Mouse (Mus musculus) thymus, adult 2 months (tissue): ENCODE measurements around the gene Tmem132d. TPM values are rescaled to one million over a fixed set of nuclear protein-coding genes. Genes with fewer than 3 reads are reported as not detected.

ENCODE experiments used
- DNase-seq: peaks from one replicate; pipeline ENCODE4 v3.0.0; 2021
- H3K27ac ChIP-seq: fragments of 200-500 bp; 2 replicates; pipeline ENCODE4 v1.5.1; 2012; ENCODE audit warnings: low read length, control low read depth; ENCODE audit not compliant: control insufficient read depth, insufficient read depth
- H3K27me3 ChIP-seq: fragments of 200-500 bp; 2 replicates; pipeline ENCODE4 v1.6.1; 2012; ENCODE audit warnings: mild to moderate bottlenecking, low read length, moderate library complexity, mixed read lengths; ENCODE audit not compliant: control insufficient read depth, insufficient read depth
- H3K36me3 ChIP-seq: fragments of 200-500 bp; 2 replicates; pipeline ENCODE4 v1.6.1; 2012; ENCODE audit warnings: mild to moderate bottlenecking, low read length, moderate library complexity; ENCODE audit not compliant: control insufficient read depth, insufficient read depth
- H3K4me1 ChIP-seq: fragments of 200-500 bp; replicated peaks from 2 replicates; pipeline ENCODE4 v1.6.1; 2012; ENCODE audit warnings: low read length; ENCODE audit not compliant: control insufficient read depth, insufficient read depth
- H3K4me3 ChIP-seq: fragments of 200-500 bp; 2 replicates; pipeline ENCODE4 v1.5.1; 2012; ENCODE audit warnings: mild to moderate bottlenecking, low read length, control low read depth, moderate library complexity; ENCODE audit not compliant: control insufficient read depth, insufficient read depth
- CTCF ChIP-seq: fragments of 200-500 bp; IDR thresholded peaks from 2 replicates; pipeline ENCODE4 v1.5.1; 2012; ENCODE audit warnings: mild to moderate bottlenecking, control low read depth, low read length, moderate library complexity, borderline replicate concordance; ENCODE audit not compliant: control insufficient read depth, poor library complexity, insufficient read depth; ENCODE audit errors: extremely low read depth
- POLR2A ChIP-seq: fragments of 200-500 bp; IDR thresholded peaks from 2 replicates; pipeline ENCODE4 v1.6.1; 2012; ENCODE audit warnings: mild to moderate bottlenecking, low read length, control low read depth, moderate library complexity; ENCODE audit not compliant: control insufficient read depth, poor library complexity, insufficient read depth; ENCODE audit errors: extremely low read depth
- WGBS: fragments of 180-500 bp; shearing (Covaris S2); methylation state at CpG from one replicate; pipeline ENCODE4 v1.1.7; 2018; 5-methylcytosine and 5-hydroxymethylcytosine counted together
- polyA plus RNA-seq: library from polyadenylated mRNA; depleted of rRNA; stranded (reverse); fragments of >200 nt; gene quantifications from 2 replicates; pipeline ENCODE4 v1.2.3, GENCODE M21; 2012

Tmem132d gene
- polyA plus RNA-seq, 1 experiment, result 0.07 TPM

DNA sequence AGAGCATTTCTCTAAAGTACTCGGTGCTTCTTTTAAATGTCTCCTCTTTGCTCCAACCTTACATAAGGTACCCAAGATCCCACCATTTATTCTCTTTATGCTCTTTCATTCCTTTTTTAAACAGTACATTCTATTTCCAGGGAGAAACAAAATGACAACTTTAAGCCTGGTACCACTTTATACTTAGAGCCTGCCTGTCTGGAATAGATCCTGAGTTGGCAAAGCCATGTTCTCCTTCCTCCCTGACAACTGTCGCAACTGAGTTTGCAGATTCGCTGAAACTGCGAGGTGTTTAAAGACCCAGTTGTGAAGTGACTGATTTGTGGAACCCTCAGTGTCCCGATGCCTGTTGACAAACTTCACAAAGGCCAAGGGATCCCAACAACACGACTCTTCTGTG is 165.5 kb downstream of the Tmem132d start:
- no peaks in the 10 kb centered on the region for H3K4me1 ChIP-seq
- H3K27me3 ChIP-seq, result no peaks in the 10 kb centered on the region
- TF ChIP-seq CTCF, result no peak
- no peak for TF ChIP-seq POLR2A
- no peak overlapping the region for H3K4me3 ChIP-seq
- no peak for DNase-seq
- 96% methylated on average over 6 of the region's 6 CpGs for WGBS
- no peak overlapping the region for H3K27ac ChIP-seq
- no peaks in the 10 kb centered on the region for H3K36me3 ChIP-seq

- no peaks in the 10 kb centered on the region for H3K36me3 ChIP-seq
- H3K4me3 ChIP-seq, result no peak overlapping the region
- H3K27ac ChIP-seq, result no peak overlapping the region
- no peaks in the 10 kb centered on the region for H3K27me3 ChIP-seq
- no peak for DNase-seq
- WGBS, result 80% methylated on average over 4 of the region's 4 CpGs
- no peaks in the 10 kb centered on the region for H3K4me1 ChIP-seq
- TF ChIP-seq POLR2A, result no peak
- no peak for TF ChIP-seq CTCF
Measured at GRCm38 (mm10) chr5:128244219-128244618, 188.7 kb downstream of the Tmem132d start.

DNA sequence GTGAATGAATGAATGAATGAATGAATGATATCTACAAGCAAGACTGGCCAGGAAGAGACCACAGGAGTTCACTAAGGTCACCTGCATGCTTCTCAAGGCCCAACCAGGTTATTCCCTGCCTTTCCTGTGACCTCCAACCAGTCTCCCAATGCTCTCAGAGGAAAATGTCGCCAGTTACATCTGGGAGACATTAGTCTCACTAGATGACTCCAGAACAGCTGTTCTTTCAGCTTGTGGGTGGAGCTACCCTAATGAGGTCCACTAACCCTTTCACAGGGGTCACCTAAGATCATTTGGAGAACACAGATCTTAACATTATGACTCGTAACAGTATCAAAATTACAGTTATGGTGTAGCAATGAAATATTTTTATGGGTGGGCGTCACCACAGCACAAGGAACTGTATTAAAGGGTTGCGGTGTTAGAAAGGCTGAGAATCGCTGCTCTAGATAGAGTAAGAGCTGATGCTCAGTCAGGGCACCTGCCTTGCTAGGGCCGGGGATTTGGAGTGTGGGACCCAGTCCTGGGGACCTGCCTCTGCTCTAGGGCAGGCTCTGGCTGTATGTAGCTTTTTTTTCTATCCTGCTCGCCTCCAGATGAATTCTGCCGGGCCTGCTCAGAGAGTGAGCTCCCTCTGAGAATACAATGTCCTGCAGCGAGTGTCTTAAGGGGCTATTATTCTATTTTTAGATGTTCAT is 196.1 kb downstream of the Tmem132d start:
- H3K27me3 ChIP-seq, result no peaks in the 10 kb centered on the region
- TF ChIP-seq CTCF, result no peak
- no peak for TF ChIP-seq POLR2A
- 72% methylated on average over 9 of the region's 9 CpGs for WGBS

GRCm38 (mm10) chr5:128235611-128236010 is 197.3 kb downstream of the Tmem132d start:
- Histone ChIP-seq H3K27me3 (no peaks in the 10 kb centered on the region), H3K4me1 (no peaks in the 10 kb centered on the region), H3K4me3 (no peak overlapping the region), H3K36me3 (no peaks in the 10 kb centered on the region), H3K27ac (no peak overlapping the region)
- no peak for TF ChIP-seq POLR2A
- TF ChIP-seq CTCF, result no peak
- DNase-seq, result no peak
- WGBS, result 67% methylated on average over 1 of the region's 1 CpGs

More for the DNA sequence above, 196.1 kb downstream of the Tmem132d start:
- H3K36me3 ChIP-seq, result no peaks in the 10 kb centered on the region
- no peak for DNase-seq
- no peaks in the 10 kb centered on the region for H3K4me1 ChIP-seq
- H3K4me3 ChIP-seq, result no peak overlapping the region
- H3K27ac ChIP-seq, result no peak overlapping the region

- Histone ChIP-seq H3K27me3 (no peaks in the 10 kb centered on the region), H3K27ac (no peak overlapping the region), H3K36me3 (no peaks in the 10 kb centered on the region), H3K4me1 (no peaks in the 10 kb centered on the region), H3K4me3 (no peak overlapping the region)
- TF ChIP-seq POLR2A, result no peak
- TF ChIP-seq CTCF, result no peak
- no peak for DNase-seq
Measured at GRCm38 (mm10) chr5:128233101-128233500, 199.8 kb downstream of the Tmem132d start.

- no peak for DNase-seq
- Histone ChIP-seq H3K4me3 (no peak overlapping the region), H3K4me1 (no peaks in the 10 kb centered on the region), H3K27ac (no peak overlapping the region), H3K36me3 (no peaks in the 10 kb centered on the region), H3K27me3 (no peaks in the 10 kb centered on the region)
- TF ChIP-seq POLR2A, result no peak
- no peak for TF ChIP-seq CTCF
Measured at GRCm38 (mm10) chr5:128218281-128218680, 214.6 kb downstream of the Tmem132d start.

- TF ChIP-seq POLR2A (no peak), CTCF (no peak)
- WGBS, result 94% methylated on average over 5 of the region's 5 CpGs
- Histone ChIP-seq H3K4me1 (no peaks in the 10 kb centered on the region), H3K27ac (no peak overlapping the region), H3K36me3 (no peaks in the 10 kb centered on the region), H3K27me3 (no peaks in the 10 kb centered on the region), H3K4me3 (no peak overlapping the region)
- DNase-seq, result no peak
Measured at GRCm38 (mm10) chr5:128211125-128211524, 221.8 kb downstream of the Tmem132d start.
